Mouse (Mus musculus) liver, embryonic 12.5 days (tissue): ENCODE data around the gene Lpar5. TPM values are rescaled to one million over a fixed set of nuclear protein-coding genes. Genes with fewer than 3 reads are reported as not detected.
"Not testable (repeated sequence)": the region's sequence is repeated elsewhere in the genome, so short reads cannot be mapped to it uniquely, and the experiment has no call there.

Experiments used
- ATAC-seq: fragments of 200-750 bp; cut with Nextera tagmentation; 2 replicates; pipeline ENCODE4 v1.8.0; 2017; ENCODE audit warnings: moderate number of reproducible peaks, mild to moderate bottlenecking, moderate library complexity
- H3K27ac ChIP-seq: fragments of 300-500 bp; sonication (generic); 2 replicates; pipeline ENCODE4 v1.5.1; 2016; ENCODE audit warnings: mild to moderate bottlenecking
- H3K27me3 ChIP-seq: fragments of 300-500 bp; sonication (generic); replicated peaks from 2 replicates; pipeline ENCODE4 v1.6.1; 2016; ENCODE audit warnings: mild to moderate bottlenecking, moderate library complexity
- H3K36me3 ChIP-seq: fragments of 300-500 bp; sonication (generic); 2 replicates; pipeline ENCODE4 v1.6.1; 2016; ENCODE audit warnings: mild to moderate bottlenecking, moderate library complexity
- H3K4me1 ChIP-seq: fragments of 300-500 bp; sonication (generic); 2 replicates; pipeline ENCODE4 v1.6.1; 2016
- H3K4me2 ChIP-seq: fragments of 300-500 bp; sonication (generic); 2 replicates; pipeline ENCODE4 v1.6.1; 2016; ENCODE audit warnings: mild to moderate bottlenecking, moderate library complexity
- H3K4me3 ChIP-seq: fragments of 300-500 bp; sonication (generic); 2 replicates; pipeline ENCODE4 v1.5.1; 2016; ENCODE audit warnings: mild to moderate bottlenecking, moderate library complexity
- H3K9ac ChIP-seq: fragments of 300-500 bp; sonication (generic); 2 replicates; pipeline ENCODE4 v1.6.1; 2016; ENCODE audit warnings: mild to moderate bottlenecking, moderate library complexity
- H3K9me3 ChIP-seq: fragments of 300-500 bp; sonication (generic); replicated peaks from 2 replicates; pipeline ENCODE4 v1.6.1; 2016; ENCODE audit warnings: mild to moderate bottlenecking, moderate library complexity
- WGBS: fragments of 180-500 bp; shearing (Covaris S2); methylation state at CpG from one replicate; pipeline ENCODE4 v1.1.7; 2016; ENCODE audit not compliant: insufficient replicate concordance; 5-methylcytosine and 5-hydroxymethylcytosine counted together
- polyA plus RNA-seq: library from polyadenylated mRNA; unstranded; fragments of >200 nt; fragmentation: Nextera tagmentation; extraction: Ambion mirVana; gene quantifications from 2 replicates; pipeline ENCODE4 v1.2.1, GENCODE M21; 2016

The Lpar5 gene
- polyA plus RNA-seq, 1 experiment from 2014 or later, result 1.9 TPM

- peak overlapping the region; percentile 13 for H3K9ac ChIP-seq
- WGBS, result 19% methylated on average over 6 of the region's 6 CpGs
- no peaks in the 10 kb centered on the region for H3K36me3 ChIP-seq
- peaks cover 20% of the 10 kb centered on the region for H3K27me3 ChIP-seq
- H3K4me3 ChIP-seq, result no peak overlapping the region
- no peak overlapping the region for H3K27ac ChIP-seq
- H3K4me1 ChIP-seq, result peaks cover 46% of the 10 kb centered on the region
- no peak overlapping the region; the same call in 1 of the 2 replicates for H3K4me2 ChIP-seq
- ATAC-seq, result peak; percentile 16
- no peaks in the 10 kb centered on the region for H3K9me3 ChIP-seq
Observed at GRCm38 (mm10) chr6:125061493-125061892, 6.2 kb upstream of the Lpar5 start.

GRCm38 (mm10) chr6:125062511-125062910, 5.2 kb upstream of the Lpar5 start:
- WGBS, result 54% methylated on average over 5 of the region's 5 CpGs
- Histone ChIP-seq H3K27me3 (peaks cover 20% of the 10 kb centered on the region), H3K4me2 (peak overlapping the region; percentile 37), H3K9me3 (no peaks in the 10 kb centered on the region), H3K9ac (peak overlapping the region; percentile 35; the same call in 1 of the 2 replicates), H3K27ac (peak overlapping the region; percentile 15; the same call in 1 of the 2 replicates), H3K4me1 (peaks cover 53% of the 10 kb centered on the region), H3K36me3 (no peaks in the 10 kb centered on the region), H3K4me3 (no peak overlapping the region)
- peak; percentile 75 for ATAC-seq

GRCm38 (mm10) chr6:125063906-125064305, 3.8 kb upstream of the Lpar5 start:
- Histone ChIP-seq H3K4me3 (no peak overlapping the region), H3K27ac (no peak overlapping the region), H3K4me2 (no peak overlapping the region), H3K36me3 (no peaks in the 10 kb centered on the region), H3K9me3 (no peaks in the 10 kb centered on the region), H3K4me1 (peaks cover 45% of the 10 kb centered on the region), H3K27me3 (peaks cover 16% of the 10 kb centered on the region), H3K9ac (no peak overlapping the region)
- no peak for ATAC-seq
- WGBS, result 73% methylated on average over 6 of the region's 6 CpGs

DNA sequence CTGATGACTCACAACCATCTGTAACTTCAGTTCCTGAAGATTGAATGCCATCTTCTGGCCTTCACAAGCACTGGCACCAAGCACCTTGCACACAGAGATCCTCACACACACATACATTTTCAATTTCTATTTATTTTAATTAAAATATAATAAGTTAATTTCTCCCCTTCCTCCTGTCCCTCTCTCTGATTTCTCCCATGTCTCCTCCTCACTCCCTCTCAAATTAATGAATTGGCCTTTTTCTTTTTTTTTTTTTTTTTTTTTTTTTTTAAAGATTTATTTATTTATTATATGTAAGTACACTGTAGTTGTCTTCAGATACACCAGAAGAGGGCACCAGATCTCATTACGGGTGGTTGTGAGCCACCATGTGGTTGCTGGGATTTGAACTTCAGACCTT, 2.5 kb upstream of the Lpar5 start:
- WGBS, result 29% methylated on average over 1 of the region's 1 CpGs
- Histone ChIP-seq H3K27me3 (peaks cover 16% of the 10 kb centered on the region), H3K4me1 (peaks cover 50% of the 10 kb centered on the region)
- H3K9ac ChIP-seq, H3K4me3 ChIP-seq, H3K4me2 ChIP-seq, H3K9me3 ChIP-seq, H3K27ac ChIP-seq, H3K36me3 ChIP-seq, ATAC-seq: not testable (repeated sequence)

DNA sequence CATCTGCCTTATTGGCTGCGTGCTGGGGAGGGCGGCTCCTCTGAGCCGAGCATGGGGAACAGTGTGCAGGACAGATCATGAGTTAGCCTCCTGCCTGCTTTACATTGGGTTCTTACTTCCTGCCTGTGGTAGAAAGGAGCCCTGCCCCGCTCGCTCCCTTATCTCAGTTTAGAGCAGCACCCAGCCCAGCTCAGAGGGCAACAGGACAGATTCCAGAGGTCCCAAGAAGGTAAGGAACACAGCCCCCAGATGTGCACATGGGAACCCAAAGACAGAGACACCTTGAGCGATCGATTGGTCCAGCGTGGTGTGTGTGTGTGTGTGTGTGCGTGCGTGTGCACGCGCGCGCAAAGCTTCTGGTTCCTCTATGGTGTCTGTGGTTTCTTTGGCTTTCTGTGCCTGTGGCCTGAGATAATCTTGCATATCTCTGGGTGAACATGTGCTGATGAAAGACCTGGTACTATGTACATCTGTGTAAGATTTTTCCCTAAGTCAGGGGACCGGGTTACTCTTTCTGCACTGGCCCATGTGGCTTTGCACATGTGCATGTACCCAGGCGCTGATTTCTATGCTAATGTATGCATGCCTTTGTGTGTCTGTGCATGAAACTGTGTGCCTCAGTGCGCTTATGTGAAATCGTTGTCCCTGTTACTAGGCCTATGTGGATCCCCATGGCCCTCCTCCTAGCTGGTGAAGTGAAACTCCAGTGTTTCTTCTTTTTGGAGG, 3.6 kb downstream of the Lpar5 start:
- H3K4me3 ChIP-seq, result peak overlapping the region; percentile 40
- ATAC-seq, result peak; percentile 95
- peak overlapping the region; percentile 13 for H3K9ac ChIP-seq
- peaks cover 43% of the 10 kb centered on the region for H3K4me1 ChIP-seq
- H3K27me3 ChIP-seq, result no peaks in the 10 kb centered on the region; the same call in 1 of the 2 replicates
- H3K36me3 ChIP-seq, result no peaks in the 10 kb centered on the region
- peak overlapping the region; percentile 83 for H3K27ac ChIP-seq
- WGBS, result 14% methylated on average over 18 of the region's 18 CpGs
- no peaks in the 10 kb centered on the region for H3K9me3 ChIP-seq
- peak overlapping the region; percentile 73 for H3K4me2 ChIP-seq

GRCm38 (mm10) chr6:125071896-125072279, 4.2 kb downstream of the Lpar5 start:
- peak overlapping the region; percentile 73 for H3K4me2 ChIP-seq
- H3K4me1 ChIP-seq, result peaks cover 43% of the 10 kb centered on the region
- H3K9me3 ChIP-seq, result no peaks in the 10 kb centered on the region
- H3K27me3 ChIP-seq, result no peaks in the 10 kb centered on the region; the same call in 1 of the 2 replicates
- H3K4me3 ChIP-seq, result peak overlapping the region; percentile 40
- 18% methylated on average over 2 of the region's 2 CpGs for WGBS
- H3K36me3 ChIP-seq, result no peaks in the 10 kb centered on the region
- ATAC-seq, result no peak
- H3K9ac ChIP-seq, result peak overlapping the region; percentile 13
- peak overlapping the region; percentile 83 for H3K27ac ChIP-seq

DNA sequence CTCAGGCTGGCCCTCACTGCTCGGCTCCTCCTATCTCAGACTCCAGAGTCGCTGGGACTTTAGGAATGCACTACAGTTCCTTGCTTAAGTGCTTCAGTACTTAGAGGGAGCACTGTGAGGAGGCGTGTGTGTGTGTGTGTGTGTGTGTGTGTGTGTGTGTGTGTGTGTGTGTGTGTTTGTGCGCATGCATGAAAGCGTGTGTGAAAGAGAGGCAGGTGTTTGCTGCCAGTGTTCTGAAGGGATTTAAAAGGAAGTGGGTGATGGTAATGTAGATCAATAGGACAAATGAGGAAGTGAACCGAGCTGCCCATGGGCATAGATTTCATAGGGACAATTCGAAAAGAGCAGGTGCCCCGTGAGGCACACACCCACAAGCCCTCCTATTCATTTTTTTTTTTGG, 6.1 kb downstream of the Lpar5 start:
- H3K9ac ChIP-seq, result no peak overlapping the region
- H3K4me3 ChIP-seq, result no peak overlapping the region
- WGBS, result 46% methylated on average over 8 of the region's 8 CpGs
- H3K4me1 ChIP-seq, result peaks cover 31% of the 10 kb centered on the region
- no peaks in the 10 kb centered on the region for H3K36me3 ChIP-seq
- no peak overlapping the region for H3K27ac ChIP-seq
- 0 out of 2 replicates have a peak, but pooled peaks cover 4% of the 10 kb centered on the region for H3K27me3 ChIP-seq
- H3K9me3 ChIP-seq, result no peaks in the 10 kb centered on the region
- no peak for ATAC-seq
- no peak overlapping the region for H3K4me2 ChIP-seq

- Histone ChIP-seq H3K9me3 (no peaks in the 10 kb centered on the region), H3K4me1 (peaks cover 23% of the 10 kb centered on the region), H3K27me3 (0 out of 2 replicates have a peak, but pooled peaks cover 4% of the 10 kb centered on the region), H3K36me3 (no peaks in the 10 kb centered on the region), H3K9ac (peak overlapping the region; percentile 58), H3K27ac (peak overlapping the region; percentile 62), H3K4me3 (peak overlapping the region; percentile 50), H3K4me2 (peak overlapping the region; percentile 84)
- ATAC-seq, result no peak; the same call in 1 of the 2 replicates
- WGBS, result 31% methylated on average over 25 of the region's 25 CpGs
Observed at GRCm38 (mm10) chr6:125081394-125081793, 13.7 kb downstream of the Lpar5 start.

DNA sequence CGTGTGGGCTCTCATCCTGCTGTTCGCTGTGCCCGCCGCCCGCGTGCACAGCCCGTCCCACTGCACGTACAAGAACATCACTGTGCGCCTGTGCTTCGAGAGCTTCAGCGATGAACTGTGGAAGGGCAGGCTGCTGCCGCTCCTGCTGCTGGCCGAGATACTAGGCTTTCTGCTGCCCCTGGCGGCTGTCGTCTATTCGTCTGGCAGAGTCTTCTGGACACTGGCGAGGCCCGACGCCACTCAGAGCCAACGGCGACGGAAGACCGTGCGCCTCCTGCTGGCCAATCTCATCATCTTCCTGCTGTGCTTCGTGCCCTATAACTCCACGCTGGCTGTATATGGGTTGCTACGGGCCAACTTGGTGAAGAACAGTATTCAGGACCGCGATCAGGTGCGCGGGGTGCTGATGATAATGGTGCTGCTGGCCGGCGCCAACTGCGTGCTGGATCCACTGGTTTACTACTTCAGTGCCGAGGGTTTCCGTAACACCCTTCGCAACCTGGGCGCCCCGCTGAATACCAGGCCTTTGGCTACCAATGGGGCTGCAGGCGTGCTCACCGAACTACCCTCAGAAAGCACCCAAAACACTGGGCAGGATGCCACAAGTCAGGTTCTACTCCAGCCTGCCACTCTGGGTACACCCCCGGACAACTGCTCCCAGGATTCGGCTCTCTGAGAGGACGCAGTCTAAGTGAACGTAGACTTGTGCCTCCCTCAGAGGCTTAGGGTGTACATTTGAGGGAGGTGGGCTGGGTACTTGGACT, 14.3 kb downstream of the Lpar5 start:
- Histone ChIP-seq H3K9me3 (no peaks in the 10 kb centered on the region), H3K4me1 (peaks cover 23% of the 10 kb centered on the region), H3K4me3 (peak overlapping the region; percentile 50), H3K36me3 (no peaks in the 10 kb centered on the region), H3K27me3 (0 out of 2 replicates have a peak, but pooled peaks cover 4% of the 10 kb centered on the region), H3K4me2 (peak overlapping the region; percentile 84), H3K9ac (peak overlapping the region; percentile 58), H3K27ac (peak overlapping the region; percentile 62)
- 31% methylated on average over 45 of the region's 45 CpGs for WGBS
- ATAC-seq, result peak; percentile 86

DNA sequence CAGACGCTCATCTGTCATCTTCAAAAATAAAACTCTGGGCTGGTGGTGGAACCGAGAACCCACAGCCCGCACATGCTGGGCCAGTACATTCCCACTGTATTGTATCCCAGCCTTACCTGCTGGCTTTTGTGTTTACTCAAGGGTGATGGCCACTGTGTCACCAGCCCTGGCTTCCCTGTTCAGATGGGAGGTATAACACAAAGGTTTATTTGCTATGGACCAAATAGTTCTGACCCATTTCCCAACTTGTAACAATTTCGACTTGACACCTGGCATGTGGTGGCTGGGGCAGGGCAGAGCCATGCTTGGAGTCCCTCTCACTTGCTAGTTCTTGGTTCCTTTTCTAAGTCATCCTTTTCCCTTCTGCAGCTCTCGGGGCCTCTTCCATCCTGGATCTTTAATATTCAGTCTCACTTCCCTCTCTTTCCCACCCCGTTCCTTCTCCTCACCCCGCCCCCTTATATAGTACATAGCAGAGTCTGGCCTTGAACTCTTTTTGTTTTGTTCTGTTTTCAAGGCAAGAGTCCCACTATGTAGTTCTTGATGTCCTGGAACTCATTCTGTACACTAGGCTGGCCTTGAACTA, 15.2 kb downstream of the Lpar5 start:
- H3K27ac ChIP-seq, result no peak overlapping the region
- H3K4me2 ChIP-seq, result no peak overlapping the region
- WGBS, result 73% methylated on average over 7 of the region's 7 CpGs
- ATAC-seq, result no peak
- no peak overlapping the region for H3K4me3 ChIP-seq
- H3K9ac ChIP-seq, result no peak overlapping the region
- 0 out of 2 replicates have a peak, but pooled peaks cover 4% of the 10 kb centered on the region for H3K27me3 ChIP-seq
- no peaks in the 10 kb centered on the region for H3K36me3 ChIP-seq
- H3K4me1 ChIP-seq, result peaks cover 23% of the 10 kb centered on the region
- no peaks in the 10 kb centered on the region for H3K9me3 ChIP-seq

DNA sequence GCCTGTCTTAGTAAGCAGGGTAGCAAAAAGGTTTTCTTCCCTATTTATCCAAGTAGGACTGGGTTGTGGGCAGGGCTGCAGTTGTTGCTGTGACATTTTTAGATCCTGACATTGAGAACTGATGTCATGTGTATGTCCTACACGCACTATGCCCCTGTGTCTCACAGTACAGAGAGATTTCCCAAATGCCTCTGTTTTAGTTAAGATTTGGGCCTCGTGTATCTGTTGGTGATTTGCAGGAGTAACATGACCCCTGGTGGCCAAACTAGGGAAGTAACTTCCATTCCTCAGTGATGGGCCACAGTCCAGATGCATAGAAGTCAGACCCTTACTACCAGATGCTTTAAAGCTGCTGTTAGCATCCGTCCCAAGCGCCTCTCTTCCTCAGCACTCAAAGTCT, 16.7 kb downstream of the Lpar5 start:
- ATAC-seq, result 0 out of 2 replicates have a peak, but pooled peaks have one; percentile 3
- no peaks in the 10 kb centered on the region for H3K36me3 ChIP-seq
- H3K9ac ChIP-seq, result no peak overlapping the region
- H3K9me3 ChIP-seq, result no peaks in the 10 kb centered on the region
- no peak overlapping the region for H3K4me2 ChIP-seq
- H3K27ac ChIP-seq, result no peak overlapping the region
- no peaks in the 10 kb centered on the region for H3K27me3 ChIP-seq
- peaks cover 36% of the 10 kb centered on the region for H3K4me1 ChIP-seq
- no peak overlapping the region for H3K4me3 ChIP-seq
- 8% methylated on average over 4 of the region's 4 CpGs for WGBS

DNA sequence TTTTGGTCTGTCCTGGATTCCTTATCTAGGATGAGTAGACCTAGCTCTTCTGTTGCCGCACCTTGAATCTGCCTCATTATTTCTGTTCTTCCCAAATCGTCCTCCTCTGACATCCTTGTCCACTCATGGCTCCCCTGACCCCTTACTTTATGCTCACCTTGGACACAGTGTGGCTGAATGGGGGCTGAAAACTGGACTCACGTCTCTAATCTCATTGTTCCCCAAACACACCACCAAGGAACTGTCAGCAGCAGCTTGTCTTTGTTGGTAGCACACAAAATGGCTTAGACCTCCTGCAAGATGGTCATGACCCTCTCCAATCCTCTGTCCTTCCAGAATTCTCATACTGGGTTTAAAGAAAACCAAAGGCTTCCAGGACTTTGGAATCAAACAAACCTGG, 20.2 kb downstream of the Lpar5 start:
- H3K9me3 ChIP-seq, result no peaks in the 10 kb centered on the region
- 60% methylated on average over 3 of the region's 3 CpGs for WGBS
- no peaks in the 10 kb centered on the region for H3K27me3 ChIP-seq
- ATAC-seq, result no peak
- H3K4me2 ChIP-seq, result no peak overlapping the region
- H3K9ac ChIP-seq, result no peak overlapping the region
- H3K36me3 ChIP-seq, result no peaks in the 10 kb centered on the region
- H3K27ac ChIP-seq, result peak overlapping the region; percentile 82
- peaks cover 43% of the 10 kb centered on the region for H3K4me1 ChIP-seq
- no peak overlapping the region for H3K4me3 ChIP-seq
